Mouse (Mus musculus) embryonic facial prominence, embryonic 13.5 days (tissue): ENCODE measurements around the gene Taf11. TPM values are rescaled to one million over a fixed set of nuclear protein-coding genes. Genes with fewer than 3 reads are reported as not detected.

Source experiments
- ATAC-seq: fragments of 200-750 bp; cut with Nextera tagmentation; 2 replicates; pipeline ENCODE4 v1.8.0; 2017; ENCODE audit warnings: low read depth; ENCODE audit not compliant: insufficient number of reproducible peaks, insufficient read depth, low FRiP score, low TSS enrichment
- H3K27ac ChIP-seq: fragments of 300-500 bp; sonication (generic); 2 replicates; pipeline ENCODE4 v1.5.1; 2015; ENCODE audit warnings: moderate library complexity, mild to moderate bottlenecking, inconsistent platforms
- H3K27me3 ChIP-seq: fragments of 300-500 bp; sonication (generic); 2 replicates; pipeline ENCODE4 v1.6.1; 2015; ENCODE audit warnings: mild to moderate bottlenecking, inconsistent platforms
- H3K36me3 ChIP-seq: fragments of 300-500 bp; sonication (generic); 2 replicates; pipeline ENCODE4 v1.6.1; 2015; ENCODE audit warnings: mild to moderate bottlenecking, inconsistent platforms
- H3K4me1 ChIP-seq: fragments of 300-500 bp; sonication (generic); 2 replicates; pipeline ENCODE4 v1.6.1; 2015; ENCODE audit warnings: inconsistent platforms
- H3K4me2 ChIP-seq: fragments of 300-500 bp; sonication (generic); 2 replicates; pipeline ENCODE4 v1.6.1; 2015; ENCODE audit warnings: moderate library complexity, mild to moderate bottlenecking, inconsistent platforms
- H3K4me3 ChIP-seq: fragments of 300-500 bp; sonication (generic); 2 replicates; pipeline ENCODE4 v1.5.1; 2015; ENCODE audit warnings: mild to moderate bottlenecking, inconsistent platforms
- H3K9ac ChIP-seq: fragments of 300-500 bp; sonication (generic); 2 replicates; pipeline ENCODE4 v1.6.1; 2015; ENCODE audit warnings: mild to moderate bottlenecking, inconsistent platforms
- H3K9me3 ChIP-seq: fragments of 300-500 bp; sonication (generic); 2 replicates; pipeline ENCODE4 v1.6.1; 2016; ENCODE audit warnings: inconsistent platforms
- WGBS: fragments of 180-500 bp; shearing (Covaris S2); methylation state at CpG from one replicate; pipeline ENCODE4 v1.1.7; 2015; ENCODE audit warnings: mixed read lengths; 5-methylcytosine and 5-hydroxymethylcytosine counted together
- polyA plus RNA-seq: library from polyadenylated mRNA; unstranded; fragments of >200 nt; fragmentation: Nextera tagmentation; extraction: Ambion mirVana; gene quantifications from 2 replicates; pipeline ENCODE4 v1.2.1, GENCODE M21; 2015

The Taf11 gene
- 89.6 and 90.4 TPM in 2 replicates for polyA plus RNA-seq

- H3K9ac ChIP-seq = peak within 1 kb of the TSS; percentile 91
- WGBS = 2% methylated on average over 53 of the region's 53 CpGs
These were observed at the start of gene Taf11 for GRCm38 (mm10) chr17:27909622-27910500. TSS of gene Taf11 (minus strand) at chr17:27909844.

GRCm38 (mm10) chr17:27957649-27958048, 48.0 kb upstream of the Taf11 start:
- H3K4me3 ChIP-seq = no peak overlapping the region
- H3K27me3 ChIP-seq = no peaks in the 10 kb centered on the region
- H3K9ac ChIP-seq = no peak overlapping the region
- no peaks in the 10 kb centered on the region for H3K36me3 ChIP-seq
- 97% methylated on average over 9 of the region's 9 CpGs for WGBS
- no peak for ATAC-seq
- H3K4me2 ChIP-seq = no peak overlapping the region
- H3K9me3 ChIP-seq = no peaks in the 10 kb centered on the region
- H3K4me1 ChIP-seq = peaks cover 37% of the 10 kb centered on the region
- H3K27ac ChIP-seq = no peak overlapping the region

More at GRCm38 (mm10) chr17:27909622-27910500, at the start of gene Taf11:
- H3K27me3 ChIP-seq = no peaks in the 10 kb centered on the region
- H3K4me1 ChIP-seq = peaks cover 32% of the 10 kb centered on the region
- no peaks in the 10 kb centered on the region for H3K9me3 ChIP-seq
- peak within 1 kb of the TSS; percentile 87 for H3K4me2 ChIP-seq
- peak within 1 kb of the TSS; percentile 91 for H3K27ac ChIP-seq
- H3K4me3 ChIP-seq = peak within 1 kb of the TSS; percentile 77
- ATAC-seq = peak; percentile 35; the same call in 1 of the 2 replicates
- H3K36me3 ChIP-seq = peaks cover 4% of the 10 kb centered on the region

- H3K9me3 ChIP-seq = no peaks in the 10 kb centered on the region
- H3K27ac ChIP-seq = no peak overlapping the region
- H3K9ac ChIP-seq = no peak overlapping the region
- ATAC-seq = no peak
- no peak overlapping the region for H3K4me2 ChIP-seq
- no peaks in the 10 kb centered on the region for H3K27me3 ChIP-seq
- H3K4me1 ChIP-seq = peaks cover 26% of the 10 kb centered on the region
- 61% methylated on average over 14 of the region's 14 CpGs for WGBS
- H3K36me3 ChIP-seq = no peaks in the 10 kb centered on the region
- H3K4me3 ChIP-seq = no peak overlapping the region
These were observed 45.2 kb upstream of the Taf11 start for GRCm38 (mm10) chr17:27954629-27955402.

GRCm38 (mm10) chr17:27953136-27953535, 43.5 kb upstream of the Taf11 start:
- peak overlapping the region; percentile 68 for H3K27ac ChIP-seq
- H3K9ac ChIP-seq = no peak overlapping the region
- no peaks in the 10 kb centered on the region for H3K36me3 ChIP-seq
- no peaks in the 10 kb centered on the region for H3K27me3 ChIP-seq
- 45% methylated on average over 6 of the region's 6 CpGs for WGBS
- H3K9me3 ChIP-seq = no peaks in the 10 kb centered on the region
- no peak for ATAC-seq
- no peak overlapping the region for H3K4me2 ChIP-seq
- peaks cover 24% of the 10 kb centered on the region for H3K4me1 ChIP-seq
- no peak overlapping the region for H3K4me3 ChIP-seq

- Histone ChIP-seq H3K27me3 (no peaks in the 10 kb centered on the region), H3K4me1 (peaks cover 27% of the 10 kb centered on the region), H3K9me3 (no peaks in the 10 kb centered on the region), H3K36me3 (no peaks in the 10 kb centered on the region), H3K4me2 (no peak overlapping the region), H3K4me3 (no peak overlapping the region), H3K27ac (peak overlapping the region; percentile 78; the same call in 1 of the 2 replicates), H3K9ac (no peak overlapping the region)
- no peak for ATAC-seq
- WGBS = 87% methylated on average over 2 of the region's 2 CpGs
These were observed 37.5 kb upstream of the Taf11 start for GRCm38 (mm10) chr17:27947155-27947554.

GRCm38 (mm10) chr17:27946371-27946770, 36.7 kb upstream of the Taf11 start:
- H3K9ac ChIP-seq = peak overlapping the region; percentile 32; the same call in 1 of the 2 replicates
- H3K4me1 ChIP-seq = peaks cover 30% of the 10 kb centered on the region
- H3K4me2 ChIP-seq = no peak overlapping the region
- no peak for ATAC-seq
- WGBS = 82% methylated on average over 8 of the region's 8 CpGs
- H3K27ac ChIP-seq = peak overlapping the region; percentile 78
- no peaks in the 10 kb centered on the region for H3K9me3 ChIP-seq
- no peaks in the 10 kb centered on the region for H3K27me3 ChIP-seq
- H3K36me3 ChIP-seq = no peaks in the 10 kb centered on the region
- H3K4me3 ChIP-seq = no peak overlapping the region

- Histone ChIP-seq H3K4me3 (no peak overlapping the region), H3K36me3 (no peaks in the 10 kb centered on the region), H3K4me2 (0 out of 2 replicates have a peak overlapping the region, but pooled peaks have one; percentile 3), H3K9ac (peak overlapping the region; percentile 32; the same call in 1 of the 2 replicates), H3K27me3 (no peaks in the 10 kb centered on the region), H3K9me3 (no peaks in the 10 kb centered on the region), H3K4me1 (peaks cover 37% of the 10 kb centered on the region), H3K27ac (peak overlapping the region; percentile 78)
- WGBS = 58% methylated on average over 6 of the region's 6 CpGs
- peak; percentile 73 for ATAC-seq
These were observed 36.0 kb upstream of the Taf11 start for GRCm38 (mm10) chr17:27945546-27946216.

GRCm38 (mm10) chr17:27942131-27942530, 32.5 kb upstream of the Taf11 start:
- Histone ChIP-seq H3K4me2 (no peak overlapping the region), H3K27ac (no peak overlapping the region), H3K4me3 (no peak overlapping the region), H3K4me1 (peaks cover 66% of the 10 kb centered on the region), H3K9me3 (no peaks in the 10 kb centered on the region), H3K27me3 (no peaks in the 10 kb centered on the region), H3K9ac (no peak overlapping the region), H3K36me3 (no peaks in the 10 kb centered on the region)
- ATAC-seq = no peak
- WGBS = 86% methylated on average over 4 of the region's 4 CpGs

- H3K27ac ChIP-seq = no peak overlapping the region
These were observed 32.1 kb upstream of the Taf11 start for GRCm38 (mm10) chr17:27941698-27942097.

GRCm38 (mm10) chr17:27941178-27941577, 31.5 kb upstream of the Taf11 start:
- Histone ChIP-seq H3K27ac (no peak overlapping the region), H3K27me3 (no peaks in the 10 kb centered on the region), H3K9ac (no peak overlapping the region), H3K4me1 (peaks cover 61% of the 10 kb centered on the region), H3K4me2 (no peak overlapping the region), H3K4me3 (no peak overlapping the region), H3K36me3 (no peaks in the 10 kb centered on the region), H3K9me3 (no peaks in the 10 kb centered on the region)
- WGBS = 78% methylated on average over 5 of the region's 5 CpGs
- no peak for ATAC-seq

More at GRCm38 (mm10) chr17:27941698-27942097, 32.1 kb upstream of the Taf11 start:
- Histone ChIP-seq H3K4me1 (peaks cover 66% of the 10 kb centered on the region), H3K4me3 (no peak overlapping the region), H3K27me3 (no peaks in the 10 kb centered on the region), H3K9ac (no peak overlapping the region), H3K9me3 (no peaks in the 10 kb centered on the region), H3K36me3 (no peaks in the 10 kb centered on the region), H3K4me2 (no peak overlapping the region)
- WGBS = 62% methylated on average over 2 of the region's 2 CpGs
- no peak for ATAC-seq

GRCm38 (mm10) chr17:27940352-27940751, 30.7 kb upstream of the Taf11 start:
- H3K4me3 ChIP-seq = no peak overlapping the region
- H3K36me3 ChIP-seq = no peaks in the 10 kb centered on the region
- no peaks in the 10 kb centered on the region for H3K27me3 ChIP-seq
- peak overlapping the region; percentile 22; the same call in 1 of the 2 replicates for H3K27ac ChIP-seq
- ATAC-seq = no peak
- 69% methylated on average over 4 of the region's 4 CpGs for WGBS
- no peaks in the 10 kb centered on the region for H3K9me3 ChIP-seq
- H3K9ac ChIP-seq = no peak overlapping the region
- H3K4me1 ChIP-seq = peaks cover 53% of the 10 kb centered on the region
- no peak overlapping the region for H3K4me2 ChIP-seq
